Mouse (Mus musculus) hindbrain, embryonic 13.5 days (tissue): ENCODE results near the gene Ceacam20. TPM values are rescaled to one million over a fixed set of nuclear protein-coding genes. Genes with fewer than 3 reads are reported as not detected.
"Not testable (repeated sequence)": the region's sequence is repeated elsewhere in the genome, so short reads cannot be mapped to it uniquely, and the experiment has no call there.

Experiments used
- ATAC-seq: fragments of 200-750 bp; cut with Nextera tagmentation; 2 replicates; pipeline ENCODE4 v1.8.0; 2017; ENCODE audit warnings: moderate TSS enrichment; ENCODE audit not compliant: low FRiP score
- H3K27ac ChIP-seq: fragments of 300-500 bp; sonication (generic); 2 replicates; pipeline ENCODE4 v1.5.1; 2015; ENCODE audit warnings: inconsistent platforms, mild to moderate bottlenecking, moderate library complexity
- H3K27me3 ChIP-seq: fragments of 300-500 bp; sonication (generic); 2 replicates; pipeline ENCODE4 v1.6.1; 2015; ENCODE audit warnings: mild to moderate bottlenecking, inconsistent platforms
- H3K36me3 ChIP-seq: fragments of 300-500 bp; sonication (generic); 2 replicates; pipeline ENCODE4 v1.6.1; 2015; ENCODE audit warnings: mild to moderate bottlenecking, inconsistent platforms
- H3K4me1 ChIP-seq: fragments of 300-500 bp; sonication (generic); replicated peaks from 2 replicates; pipeline ENCODE4 v1.6.1; 2015; ENCODE audit warnings: inconsistent platforms
- H3K4me2 ChIP-seq: fragments of 300-500 bp; sonication (generic); 2 replicates; pipeline ENCODE4 v1.6.1; 2015; ENCODE audit warnings: inconsistent platforms, mild to moderate bottlenecking, moderate library complexity
- H3K4me3 ChIP-seq: fragments of 300-500 bp; sonication (generic); 2 replicates; pipeline ENCODE4 v1.5.1; 2015; ENCODE audit warnings: mild to moderate bottlenecking, inconsistent platforms
- H3K9ac ChIP-seq: fragments of 300-500 bp; sonication (generic); 2 replicates; pipeline ENCODE4 v1.6.1; 2015; ENCODE audit warnings: mild to moderate bottlenecking, inconsistent platforms
- H3K9me3 ChIP-seq: fragments of 300-500 bp; sonication (generic); 2 replicates; pipeline ENCODE4 v1.6.1; 2016; ENCODE audit warnings: inconsistent platforms
- WGBS: fragments of 180-500 bp; shearing (Covaris S2); methylation state at CpG from one replicate; pipeline ENCODE4 v1.1.7; 2015; 5-methylcytosine and 5-hydroxymethylcytosine counted together
- polyA plus RNA-seq: library from polyadenylated mRNA; unstranded; fragments of >200 nt; fragmentation: Nextera tagmentation; extraction: Ambion mirVana; gene quantifications from 2 replicates; pipeline ENCODE4 v1.2.1, GENCODE M21; 2015

Ceacam20 gene
- polyA plus RNA-seq, 1 experiment from 2014 or later = not detected

GRCm38 (mm10) chr7:19953054-19953453 lies 12.2 kb upstream of the Ceacam20 start:
- Histone ChIP-seq H3K4me1 (no peaks in the 10 kb centered on the region), H3K4me2 (no peak overlapping the region), H3K9ac (no peak overlapping the region), H3K27ac (no peak overlapping the region), H3K9me3 (no peaks in the 10 kb centered on the region), H3K36me3 (no peaks in the 10 kb centered on the region), H3K27me3 (no peaks in the 10 kb centered on the region), H3K4me3 (no peak overlapping the region)
- 46% methylated on average over 9 of the region's 9 CpGs for WGBS
- ATAC-seq = no peak

GRCm38 (mm10) chr7:19955861-19956260 lies 9.4 kb upstream of the Ceacam20 start:
- no peaks in the 10 kb centered on the region for H3K9me3 ChIP-seq
- no peaks in the 10 kb centered on the region for H3K27me3 ChIP-seq
- no peak for ATAC-seq
- H3K36me3 ChIP-seq = no peaks in the 10 kb centered on the region
- H3K27ac ChIP-seq = no peak overlapping the region
- WGBS = 77% methylated on average over 4 of the region's 4 CpGs
- H3K4me2 ChIP-seq = no peak overlapping the region
- no peaks in the 10 kb centered on the region for H3K4me1 ChIP-seq
- no peak overlapping the region for H3K9ac ChIP-seq
- H3K4me3 ChIP-seq = no peak overlapping the region

- Histone ChIP-seq H3K4me3 (no peak overlapping the region), H3K36me3 (no peaks in the 10 kb centered on the region), H3K9ac (no peak overlapping the region), H3K9me3 (no peaks in the 10 kb centered on the region), H3K4me2 (no peak overlapping the region), H3K27ac (no peak overlapping the region), H3K27me3 (no peaks in the 10 kb centered on the region), H3K4me1 (no peaks in the 10 kb centered on the region)
- 3% methylated on average over 7 of the region's 7 CpGs for WGBS
- peak; percentile 37; the same call in 1 of the 2 replicates for ATAC-seq
These were observed 8.9 kb upstream of the Ceacam20 start for GRCm38 (mm10) chr7:19956341-19956781.

GRCm38 (mm10) chr7:19962423-19962822 lies 2.8 kb upstream of the Ceacam20 start:
- H3K4me1 ChIP-seq = no peaks in the 10 kb centered on the region
- no peak overlapping the region for H3K4me3 ChIP-seq
- WGBS = 68% methylated on average over 1 of the region's 1 CpGs
- no peaks in the 10 kb centered on the region for H3K9me3 ChIP-seq
- no peaks in the 10 kb centered on the region for H3K27me3 ChIP-seq
- no peak overlapping the region for H3K9ac ChIP-seq
- H3K27ac ChIP-seq = no peak overlapping the region
- no peak overlapping the region for H3K4me2 ChIP-seq
- ATAC-seq = no peak
- H3K36me3 ChIP-seq = no peaks in the 10 kb centered on the region

GRCm38 (mm10) chr7:19969106-19969505 lies 3.9 kb downstream of the Ceacam20 start:
- WGBS = 75% methylated on average over 3 of the region's 3 CpGs
- Histone ChIP-seq H3K36me3 (no peaks in the 10 kb centered on the region), H3K9me3 (peaks cover 10% of the 10 kb centered on the region), H3K9ac (no peak overlapping the region), H3K4me3 (no peak overlapping the region), H3K4me2 (no peak overlapping the region), H3K27ac (no peak overlapping the region), H3K27me3 (no peaks in the 10 kb centered on the region), H3K4me1 (no peaks in the 10 kb centered on the region)
- ATAC-seq = no peak

- H3K9ac ChIP-seq = no peak overlapping the region
- no peaks in the 10 kb centered on the region for H3K4me1 ChIP-seq
- H3K36me3 ChIP-seq = no peaks in the 10 kb centered on the region
- peaks cover 10% of the 10 kb centered on the region for H3K9me3 ChIP-seq
- no peak overlapping the region for H3K4me3 ChIP-seq
- no peak overlapping the region for H3K4me2 ChIP-seq
- no peak for ATAC-seq
- WGBS = 93% methylated on average over 4 of the region's 4 CpGs
- no peaks in the 10 kb centered on the region for H3K27me3 ChIP-seq
- H3K27ac ChIP-seq = no peak overlapping the region
These were observed 4.4 kb downstream of the Ceacam20 start for GRCm38 (mm10) chr7:19969541-19970090.

- ATAC-seq = no peak
- H3K36me3 ChIP-seq = no peaks in the 10 kb centered on the region
- H3K27ac ChIP-seq = no peak overlapping the region
- no peaks in the 10 kb centered on the region for H3K27me3 ChIP-seq
- no peak overlapping the region for H3K4me3 ChIP-seq
- H3K9me3 ChIP-seq = peaks cover 10% of the 10 kb centered on the region
- H3K4me2 ChIP-seq = no peak overlapping the region
- no peak overlapping the region for H3K9ac ChIP-seq
- WGBS = 93% methylated on average over 8 of the region's 8 CpGs
- no peaks in the 10 kb centered on the region for H3K4me1 ChIP-seq
These were observed 5.0 kb downstream of the Ceacam20 start for GRCm38 (mm10) chr7:19970196-19970595.

GRCm38 (mm10) chr7:19971516-19971915 lies 6.3 kb downstream of the Ceacam20 start:
- no peak for ATAC-seq
- no peak overlapping the region for H3K9ac ChIP-seq
- peaks cover 10% of the 10 kb centered on the region for H3K9me3 ChIP-seq
- 89% methylated on average over 4 of the region's 4 CpGs for WGBS
- no peak overlapping the region for H3K4me3 ChIP-seq
- no peak overlapping the region for H3K4me2 ChIP-seq
- H3K27me3 ChIP-seq = no peaks in the 10 kb centered on the region
- H3K4me1 ChIP-seq = no peaks in the 10 kb centered on the region
- no peak overlapping the region for H3K27ac ChIP-seq
- H3K36me3 ChIP-seq = no peaks in the 10 kb centered on the region

GRCm38 (mm10) chr7:19991165-19991564 lies 26.0 kb downstream of the Ceacam20 start, which contains the start of gene Nlrp9b:
Gene Nlrp9b, plus strand, starts transcription at chr7:19991465.
- not testable (repeated sequence) for H3K27ac ChIP-seq, H3K9ac ChIP-seq, H3K4me2 ChIP-seq, H3K4me3 ChIP-seq, H3K27me3 ChIP-seq, ATAC-seq, H3K4me1 ChIP-seq, H3K36me3 ChIP-seq
- 64% methylated on average over 8 of the region's 8 CpGs for WGBS
- peaks cover 13% of the 10 kb centered on the region for H3K9me3 ChIP-seq

- H3K36me3 ChIP-seq, H3K27ac ChIP-seq, ATAC-seq, H3K27me3 ChIP-seq, H3K4me2 ChIP-seq, H3K4me1 ChIP-seq, H3K4me3 ChIP-seq, H3K9ac ChIP-seq: not testable (repeated sequence)
- 66% methylated on average over 3 of the region's 3 CpGs for WGBS
- H3K9me3 ChIP-seq = peaks cover 21% of the 10 kb centered on the region
These were observed 31.5 kb downstream of the Ceacam20 start for GRCm38 (mm10) chr7:19996721-19997120.

- no peak overlapping the region for H3K27ac ChIP-seq
- H3K4me3 ChIP-seq = no peak overlapping the region
- H3K36me3 ChIP-seq = no peaks in the 10 kb centered on the region
- H3K27me3 ChIP-seq = no peaks in the 10 kb centered on the region
- H3K9me3 ChIP-seq = no peaks in the 10 kb centered on the region
- H3K4me1 ChIP-seq = no peaks in the 10 kb centered on the region
- no peak for ATAC-seq
- no peak overlapping the region for H3K4me2 ChIP-seq
- WGBS = 85% methylated on average over 2 of the region's 2 CpGs
- H3K9ac ChIP-seq = no peak overlapping the region
These were observed 44.8 kb downstream of the Ceacam20 start for GRCm38 (mm10) chr7:20009987-20010386.
